Mouse (Mus musculus) MEL (cell line): ENCODE results near the gene Gm20509. TPM values are rescaled to one million over a fixed set of nuclear protein-coding genes. Genes with fewer than 3 reads are reported as not detected.

Source experiments
- DNase-seq: peaks from one replicate; pipeline ENCODE4 v3.0.0; 2011; ENCODE audit warnings: low read depth, low spot score
- H3K27ac ChIP-seq: 2 replicates; pipeline ENCODE4 v1.5.1; 2012; ENCODE audit warnings: low read depth, mild to moderate bottlenecking, control low read depth, low read length, moderate library complexity; ENCODE audit not compliant: control insufficient read depth
- H3K27me3 ChIP-seq, 2 experiments: fragments of 150-350 bp in 1 of 2; sonication (generic) in 1 of 2; 2 replicates each; pipeline ENCODE4 v1.6.1; 2012; ENCODE audit warnings: low read length in 2 of 2, mild to moderate bottlenecking in 2 of 2, improper control_type of control experiment in 1 of 2, moderate library complexity in 1 of 2; ENCODE audit not compliant: insufficient read depth in 2 of 2, control insufficient read depth in 1 of 2
- H3K36me3 ChIP-seq, 2 experiments: 2 replicates each; pipeline ENCODE4 v1.6.1; 2012 to 2014; ENCODE audit warnings: low read length in 2 of 2, improper control_type of control experiment in 1 of 2, inconsistent platforms in 1 of 2, mild to moderate bottlenecking in 1 of 2; ENCODE audit not compliant: insufficient read depth in 2 of 2, control insufficient read depth in 1 of 2
- H3K4me1 ChIP-seq, 2 experiments: fragments of 150-350 bp in 1 of 2; sonication (generic) in 1 of 2; 2 replicates each; pipeline ENCODE4 v1.6.1; 2012; ENCODE audit warnings: low read length in 2 of 2, improper control_type of control experiment in 1 of 2, mild to moderate bottlenecking in 1 of 2; ENCODE audit not compliant: insufficient read depth in 2 of 2, control insufficient read depth in 1 of 2
- H3K4me3 ChIP-seq, 2 experiments: fragments of 150-350 bp in 1 of 2; sonication (generic) in 1 of 2; 2 replicates each; pipeline ENCODE4 v1.5.1; 2012; ENCODE audit warnings: low read depth in 2 of 2, low read length in 2 of 2, mild to moderate bottlenecking in 2 of 2, moderate library complexity in 2 of 2, control low read depth in 1 of 2, improper control_type of control experiment in 1 of 2; ENCODE audit not compliant: control insufficient read depth in 1 of 2, insufficient read depth in 1 of 2
- H3K79me2 ChIP-seq: 2 replicates; pipeline ENCODE4 v1.6.1; 2012; ENCODE audit warnings: mild to moderate bottlenecking, low read length, moderate library complexity; ENCODE audit not compliant: control insufficient read depth, poor library complexity, insufficient read depth
- H3K9ac ChIP-seq: 2 replicates; pipeline ENCODE4 v1.6.1; 2012; ENCODE audit warnings: low read depth, mild to moderate bottlenecking, control low read depth, low read length, moderate library complexity; ENCODE audit not compliant: control insufficient read depth, poor library complexity, severe bottlenecking
- H3K9me3 ChIP-seq: fragments of 150-350 bp; sonication (generic); replicated peaks from 2 replicates; pipeline ENCODE4 v1.6.1; 2012; ENCODE audit warnings: mild to moderate bottlenecking, low read length, improper control_type of control experiment, moderate library complexity; ENCODE audit not compliant: insufficient read depth
- BHLHE40 ChIP-seq: IDR thresholded peaks from 2 replicates; pipeline ENCODE4 v1.6.1; 2012; ENCODE audit warnings: low read depth, mild to moderate bottlenecking, inconsistent platforms, low read length, improper control_type of control experiment, borderline replicate concordance
- CHD1 ChIP-seq: IDR thresholded peaks from 2 replicates; pipeline ENCODE4 v1.6.1; 2012; ENCODE audit warnings: low read depth, mild to moderate bottlenecking, inconsistent platforms, low read length, improper control_type of control experiment
- CHD2 ChIP-seq: IDR thresholded peaks from 2 replicates; pipeline ENCODE4 v1.6.1; 2011; ENCODE audit warnings: low read length, improper control_type of control experiment
- CTCF ChIP-seq, 3 experiments: IDR thresholded peaks in 2 of 3; conservative IDR thresholded peaks in 1 of 3; 2 replicates each; pipeline ENCODE4 v1.5.1; 2011 to 2012; ENCODE audit warnings: low read length in 3 of 3, low read depth in 2 of 3, mild to moderate bottlenecking in 2 of 3, improper control_type of control experiment in 1 of 3, inconsistent platforms in 1 of 3, mixed read lengths in 1 of 3, moderate library complexity in 1 of 3; ENCODE audit not compliant: control insufficient read depth in 1 of 3, insufficient read depth in 1 of 3, poor library complexity in 1 of 3, severe bottlenecking in 1 of 3
- E2F4 ChIP-seq: IDR thresholded peaks from 2 replicates; pipeline ENCODE4 v1.6.1; 2011; ENCODE audit warnings: low read depth, low read length, improper control_type of control experiment, borderline replicate concordance
- ELF1 ChIP-seq: IDR thresholded peaks from 2 replicates; pipeline ENCODE4 v1.6.1; 2014; ENCODE audit warnings: low read depth, mild to moderate bottlenecking, inconsistent platforms, low read length, improper control_type of control experiment, moderate library complexity
- ETS1 ChIP-seq: IDR thresholded peaks from 2 replicates; pipeline ENCODE4 v1.6.1; 2012; ENCODE audit warnings: low read depth, mild to moderate bottlenecking, inconsistent platforms, low read length, improper control_type of control experiment, moderate library complexity
- GABPA ChIP-seq: IDR thresholded peaks from 2 replicates; pipeline ENCODE4 v1.6.1; 2012; ENCODE audit warnings: low read depth, mild to moderate bottlenecking, inconsistent platforms, low read length, improper control_type of control experiment, moderate library complexity
- GATA1 ChIP-seq: IDR thresholded peaks from 2 replicates; pipeline ENCODE4 v1.6.1; 2011; ENCODE audit warnings: low read depth, low read length, improper control_type of control experiment
- HCFC1 ChIP-seq: IDR thresholded peaks from 2 replicates; pipeline ENCODE4 v1.6.1; 2012; ENCODE audit warnings: low read depth, mild to moderate bottlenecking, inconsistent platforms, low read length, improper control_type of control experiment, moderate library complexity
- MAX ChIP-seq: IDR thresholded peaks from 2 replicates; pipeline ENCODE4 v1.6.1; 2011; ENCODE audit warnings: low read length, improper control_type of control experiment
- MAZ ChIP-seq: IDR thresholded peaks from 2 replicates; pipeline ENCODE4 v1.6.1; 2012; ENCODE audit warnings: low read depth, mild to moderate bottlenecking, inconsistent platforms, low read length, improper control_type of control experiment
- MXI1 ChIP-seq: IDR thresholded peaks from 2 replicates; pipeline ENCODE4 v1.6.1; 2011; ENCODE audit warnings: mild to moderate bottlenecking, low read depth, low read length, improper control_type of control experiment
- MYB ChIP-seq: IDR thresholded peaks from 2 replicates; pipeline ENCODE4 v1.6.1; 2011; ENCODE audit warnings: mild to moderate bottlenecking, low read depth, low read length, improper control_type of control experiment
- NRF1 ChIP-seq: IDR thresholded peaks from 2 replicates; pipeline ENCODE4 v1.6.1; 2014; ENCODE audit warnings: low read depth, mild to moderate bottlenecking, inconsistent platforms, low read length, improper control_type of control experiment, moderate library complexity; ENCODE audit not compliant: poor library complexity, insufficient read depth, severe bottlenecking
- POLR2AphosphoS2 ChIP-seq: IDR thresholded peaks from 2 replicates; pipeline ENCODE4 v1.6.1; 2011; ENCODE audit warnings: low read length, improper control_type of control experiment
- SMC3 ChIP-seq: IDR thresholded peaks from 2 replicates; pipeline ENCODE4 v1.6.1; 2011; ENCODE audit warnings: low read depth, low read length, improper control_type of control experiment
- TAL1 ChIP-seq: IDR thresholded peaks from 2 replicates; pipeline ENCODE4 v1.6.1; 2012; ENCODE audit warnings: mild to moderate bottlenecking, inconsistent platforms, low read length, moderate library complexity, mixed read lengths
- TCF12 ChIP-seq: IDR thresholded peaks from 2 replicates; pipeline ENCODE4 v1.6.1; 2014; ENCODE audit warnings: low read depth, mild to moderate bottlenecking, inconsistent platforms, low read length, improper control_type of control experiment, moderate library complexity
- USF1 ChIP-seq: IDR thresholded peaks from 2 replicates; pipeline ENCODE4 v1.6.1; 2014; ENCODE audit warnings: low read depth, mild to moderate bottlenecking, inconsistent platforms, low read length, improper control_type of control experiment, moderate library complexity
- ZC3H11A ChIP-seq: IDR thresholded peaks from 2 replicates; pipeline ENCODE4 v1.6.1; 2012; ENCODE audit warnings: low read depth, mild to moderate bottlenecking, inconsistent platforms, low read length, improper control_type of control experiment
- ZKSCAN1 ChIP-seq: IDR thresholded peaks from 2 replicates; pipeline ENCODE4 v1.6.1; 2012; ENCODE audit warnings: low read depth, mild to moderate bottlenecking, inconsistent platforms, low read length, improper control_type of control experiment, moderate library complexity
- ZMIZ1 ChIP-seq: IDR thresholded peaks from 2 replicates; pipeline ENCODE4 v1.6.1; 2012; ENCODE audit warnings: low read depth, mild to moderate bottlenecking, inconsistent platforms, low read length, improper control_type of control experiment, moderate library complexity
- ZNF384 ChIP-seq: IDR thresholded peaks from 2 replicates; pipeline ENCODE4 v1.6.1; 2012; ENCODE audit warnings: low read depth, mild to moderate bottlenecking, inconsistent platforms, low read length, improper control_type of control experiment
- polyA plus RNA-seq, 2 experiments: library from polyadenylated mRNA; stranded (reverse) in 1 of 2; unstranded in 1 of 2; fragments of >175 nt in 1 of 2; fragments of >200 nt in 1 of 2; gene quantifications; 2 replicates each; pipeline versions ENCODE4 v1.2.1 to v1.2.4; 2012; ENCODE audit warnings: low replicate concordance in 2 of 2, low read depth in 1 of 2; ENCODE audit not compliant: insufficient read length in 2 of 2, insufficient read depth in 1 of 2, missing spikeins in 1 of 2
- total RNA-seq: library from RNA; depleted of rRNA; stranded (reverse); fragments of 300-350 nt; gene quantifications from 2 replicates; pipeline ENCODE4 v1.2.3, GENCODE M21; 2012

Gene Gm20509
- total and polyA plus RNA-seq, 3 experiments = not detected

GRCm38 (mm10) chr9:73085845-73086244 lies 16.4 kb upstream of the Gm20509 start (continued):
- TF ChIP-seq CHD2 (no peak; the same call in 1 of the 2 replicates), ZNF384 (no peak), TAL1 (no peak), HCFC1 (peak; percentile 62; the same call in 1 of the 2 replicates), USF1 (peak; percentile 95), SMC3 (no peak), MYB (peak; percentile 53; the same call in 1 of the 2 replicates), ZMIZ1 (no peak), MAZ (0 out of 2 replicates have a peak, but pooled peaks have one; percentile 25), ZKSCAN1 (no peak)

GRCm38 (mm10) chr9:73087121-73087520 lies 15.1 kb upstream of the Gm20509 start:
- peaks cover 0 to 13% of the 10 kb centered on the region in 2 experiments; a peak in 2 of 4 replicates for H3K36me3 ChIP-seq
- H3K9ac ChIP-seq = no peak overlapping the region
- no peaks in the 10 kb centered on the region for H3K27me3 ChIP-seq
- no peak overlapping the region for H3K4me3 ChIP-seq
- no peak for DNase-seq
- no peaks in the 10 kb centered on the region for H3K9me3 ChIP-seq
- peaks cover 11 to 17% of the 10 kb centered on the region in 2 experiments for H3K4me1 ChIP-seq
- no peak for TF ChIP-seq POLR2AphosphoS2
- TF ChIP-seq MAZ = no peak
- no peak for TF ChIP-seq BHLHE40
- no peak for TF ChIP-seq CHD1
- no peak for TF ChIP-seq ETS1
- TF ChIP-seq GATA1 = no peak
- no peak for TF ChIP-seq ZC3H11A
- no peak for TF ChIP-seq MAX
- TF ChIP-seq GABPA = no peak
- no peak for TF ChIP-seq CTCF (IDR thresholded peaks at IDR 0.05 in 2 of 3, conservative IDR thresholded peaks at IDR 0.05 in 1 of 3; ENCODE audit: control insufficient read depth in 1 of 3, insufficient read depth in 1 of 3, low read depth in 2 of 3, low read length in 3 of 3, poor library complexity in 1 of 3, severe bottlenecking in 1 of 3)
- TF ChIP-seq TAL1 = no peak
- no peak for TF ChIP-seq NRF1
- no peak for TF ChIP-seq MXI1
- no peak for TF ChIP-seq TCF12
- no peak for TF ChIP-seq ELF1
- TF ChIP-seq E2F4 = no peak
- H3K27ac ChIP-seq = no peak overlapping the region
- H3K79me2 ChIP-seq = no peaks in the 10 kb centered on the region
